26 mouse cellular contexts compared by ENCODE assay signal in the genomic region with DNA sequence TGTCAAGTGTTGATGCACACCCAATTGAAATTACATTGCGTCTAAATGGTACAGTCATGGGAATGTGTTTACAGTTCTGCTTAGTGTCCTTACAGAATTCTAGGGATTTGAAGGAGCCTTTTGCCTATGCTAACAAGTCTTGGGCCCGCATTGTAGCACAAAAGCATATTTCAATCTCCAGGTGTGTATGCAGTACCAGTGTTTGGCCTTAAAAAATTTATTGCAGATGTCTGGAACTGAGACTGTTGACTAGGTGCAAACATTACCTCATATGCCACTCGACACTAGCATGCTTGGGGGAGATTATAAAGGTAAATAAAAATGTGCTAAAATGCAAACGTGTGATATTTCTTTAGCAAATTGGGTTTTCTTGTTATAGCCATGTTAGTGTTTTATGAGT.
"Had no signal": no experiment of that assay in that cellular context is flagged by ENCODE, and none has a peak within 500 bp of the region (broad histone marks: within the 10 kb centered on the region; RNA-seq: fewer than 3 reads in every experiment).

No protein-coding gene starts in this region.

- H3K9ac ChIP-seq: forebrain, postnatal 0 days; heart, embryonic 13.5 days; heart, embryonic 15.5 days; hindbrain, embryonic 13.5 days; hindbrain, embryonic 15.5 days; kidney, embryonic 15.5 days; limb, embryonic 13.5 days; limb, embryonic 15.5 days had no signal

- H3K27ac ChIP-seq: heart, adult 2 months; heart, embryonic 13.5 days; heart, embryonic 15.5 days; hindbrain, embryonic 13.5 days; hindbrain, embryonic 15.5 days; hindbrain, postnatal 0 days; kidney, embryonic 15.5 days; kidney, postnatal 0 days; limb, embryonic 13.5 days; limb, embryonic 15.5 days had no signal

- H3K36me3 ChIP-seq: heart, embryonic 13.5 days; heart, embryonic 15.5 days; hindbrain, embryonic 13.5 days; hindbrain, embryonic 15.5 days; kidney, embryonic 15.5 days; limb, embryonic 13.5 days; limb, embryonic 15.5 days had no signal

- ATAC-seq: forebrain, postnatal 0 days; hindbrain, postnatal 0 days; intestine, embryonic 16.5 days had no signal

- H3K4me1 ChIP-seq: heart, embryonic 13.5 days; heart, embryonic 15.5 days; hindbrain, embryonic 13.5 days; hindbrain, embryonic 15.5 days; kidney, embryonic 15.5 days; limb, embryonic 15.5 days had no signal

- H3K4me2 ChIP-seq: heart, embryonic 11.5 days; heart, embryonic 13.5 days; heart, embryonic 15.5 days; hindbrain, embryonic 13.5 days; hindbrain, embryonic 15.5 days; kidney, embryonic 15.5 days; limb, embryonic 13.5 days; limb, embryonic 15.5 days had no signal

- DNase-seq: forebrain, postnatal 0 days; gastrocnemius, postnatal 14 days; gastrocnemius, postnatal 36 days; heart, adult 11 months; heart, adult 2 months; heart, postnatal 14 days; heart, postnatal 36 days; kidney, adult 11 months; kidney, adult 2 months; kidney, adult 9 months; kidney, postnatal 14 days; kidney, postnatal 36 days; layer of hippocampus, adult 9-11 months; layer of hippocampus, postnatal 36 days; left cerebral cortex, postnatal 4 days had no signal

- H3K4me3 ChIP-seq: heart, adult 2 months; heart, embryonic 13.5 days; heart, embryonic 15.5 days; hindbrain, embryonic 13.5 days; hindbrain, embryonic 15.5 days; kidney, embryonic 15.5 days; limb, embryonic 13.5 days; limb, embryonic 15.5 days had no signal

- H3K9me3 ChIP-seq: heart, embryonic 13.5 days; heart, embryonic 15.5 days; hindbrain, embryonic 13.5 days; hindbrain, embryonic 15.5 days; kidney, embryonic 15.5 days; limb, embryonic 13.5 days; limb, embryonic 15.5 days had no signal

- H3K27me3 ChIP-seq: heart, embryonic 13.5 days; heart, embryonic 15.5 days; hindbrain, embryonic 13.5 days; hindbrain, embryonic 15.5 days; kidney, embryonic 15.5 days; limb, embryonic 13.5 days; limb, embryonic 15.5 days had no signal
